Mouse (Mus musculus) mouse trophoblast stem cell (cell line): Measurements from ENCODE around the gene Lck.

Source experiments
- in situ Hi-C, 2 experiments: fragments of 300-500 bp; cut with MseI, MboI; formaldehyde crosslinking; loops; 2 replicates in 1 of 2; 3 replicates in 1 of 2; pipeline ENCODE4 v1.15.1; 2025

Gene Lck

DNA sequence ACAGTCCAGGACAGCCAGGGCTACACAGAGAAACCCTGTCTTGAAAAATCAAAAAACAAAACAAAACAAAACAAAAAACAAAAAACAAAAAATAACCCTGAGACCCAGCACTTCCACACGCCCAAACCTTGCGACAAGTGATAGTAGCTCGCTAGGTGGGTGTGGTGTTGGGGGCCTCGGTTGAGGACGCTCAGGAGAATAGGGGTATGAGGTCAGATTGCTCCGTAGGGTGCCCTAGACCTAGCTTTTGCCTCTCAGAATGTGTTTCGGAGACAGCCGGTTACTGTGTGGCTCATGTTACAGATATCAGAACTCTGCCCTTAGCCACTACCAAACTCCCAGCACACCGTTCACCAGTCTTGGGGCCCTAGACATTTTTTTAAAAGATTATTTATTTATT is 12.3 kb upstream of the Lck start:
- in situ Hi-C loops = no loop called here

DNA sequence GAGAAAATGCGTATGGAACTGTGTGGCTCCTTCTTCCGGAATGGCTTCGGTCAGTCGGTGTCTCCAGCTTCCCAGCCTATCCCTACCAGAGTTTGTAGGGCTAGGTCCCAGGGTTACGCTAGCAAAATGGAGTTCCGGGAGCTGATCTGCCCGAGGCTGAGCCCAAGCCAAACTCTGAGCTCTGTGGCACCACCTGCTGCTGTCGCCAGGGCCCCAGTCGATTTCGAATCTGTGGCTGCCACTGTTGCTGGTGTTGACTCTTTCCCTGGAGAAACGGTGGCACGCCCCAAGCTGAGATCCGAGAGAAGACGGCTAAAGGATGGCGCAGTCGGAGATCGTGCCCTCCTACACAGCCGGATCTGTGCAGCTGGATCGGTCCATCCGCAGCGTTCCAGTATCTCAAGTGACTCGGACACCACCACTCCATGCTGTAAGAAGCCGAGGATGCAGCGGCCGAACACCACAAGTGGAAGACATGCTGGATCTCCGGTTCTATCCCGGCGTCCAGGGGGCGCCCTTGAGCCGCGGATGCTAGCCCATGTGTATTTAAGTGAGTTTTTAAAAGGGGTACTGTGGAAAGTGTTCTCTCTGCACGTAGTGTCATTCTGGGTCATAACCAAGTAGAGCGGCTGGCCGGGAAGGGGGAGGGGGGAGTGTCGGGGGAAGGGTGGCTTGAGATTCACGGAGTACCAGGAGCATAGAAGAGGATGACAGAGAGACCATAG is 11.6 kb upstream of the Lck start:
- in situ Hi-C loops = no loop called here

DNA sequence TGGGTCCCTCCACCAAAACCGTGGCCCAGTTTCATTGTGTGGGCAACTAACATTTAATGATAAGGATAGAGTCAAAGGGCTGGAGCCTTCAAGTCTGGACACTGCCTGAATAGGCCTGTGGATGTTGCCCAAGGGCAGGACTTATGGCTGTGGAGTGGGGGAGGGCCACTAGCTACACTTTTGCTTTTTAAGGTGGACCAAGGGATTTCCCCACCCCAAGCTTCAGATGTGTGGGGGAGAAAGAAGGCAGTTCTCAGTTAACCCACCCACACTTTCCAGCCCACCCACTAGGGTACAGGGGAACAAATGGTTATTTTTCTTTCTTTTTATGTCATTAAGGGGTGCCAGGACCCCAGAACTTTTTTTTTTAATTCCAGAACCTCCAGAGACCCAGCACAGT is 10.9 kb upstream of the Lck start:
- in situ Hi-C loops = no loop called here

DNA sequence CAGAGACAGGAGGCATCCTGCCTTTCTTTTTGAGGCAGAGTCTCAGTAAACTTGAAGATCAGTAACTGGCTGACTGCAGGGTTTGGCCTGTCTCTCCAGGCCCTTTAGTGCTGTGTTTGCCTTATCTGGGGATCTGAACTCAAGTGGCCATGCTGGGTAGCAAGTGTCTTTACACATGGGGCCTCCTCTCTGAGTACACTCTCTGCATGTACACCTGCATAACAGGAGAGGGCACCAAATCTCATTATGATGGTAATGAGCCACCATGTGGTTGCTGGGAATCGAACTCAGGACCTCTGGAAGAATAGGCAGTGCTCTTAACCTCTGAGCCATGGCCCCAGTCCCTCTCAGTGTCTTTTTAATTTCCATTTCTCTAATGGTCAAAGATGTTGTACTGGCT is 8.8 kb upstream of the Lck start:
- in situ Hi-C loops = no loop called here

DNA sequence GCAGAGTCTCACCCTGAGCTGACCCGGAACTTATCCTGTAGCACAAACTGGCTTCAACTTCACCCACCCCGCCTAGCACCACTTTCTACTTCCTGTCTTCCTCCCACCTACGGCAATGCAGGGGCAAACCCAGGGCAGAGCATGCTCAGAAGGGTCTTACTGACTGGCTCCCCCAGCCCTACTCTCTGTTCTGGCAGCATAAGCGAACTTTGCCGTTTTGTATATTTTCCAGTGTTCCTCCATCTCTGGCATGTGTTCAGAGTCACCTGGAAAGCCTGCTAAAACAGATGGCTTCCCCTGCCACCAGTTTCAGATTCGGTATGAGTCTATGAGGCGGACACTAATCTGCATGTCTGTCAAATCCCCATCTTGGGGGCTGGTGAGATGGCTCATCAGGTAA is 6.9 kb upstream of the Lck start:
- in situ Hi-C loops = no loop called here

DNA sequence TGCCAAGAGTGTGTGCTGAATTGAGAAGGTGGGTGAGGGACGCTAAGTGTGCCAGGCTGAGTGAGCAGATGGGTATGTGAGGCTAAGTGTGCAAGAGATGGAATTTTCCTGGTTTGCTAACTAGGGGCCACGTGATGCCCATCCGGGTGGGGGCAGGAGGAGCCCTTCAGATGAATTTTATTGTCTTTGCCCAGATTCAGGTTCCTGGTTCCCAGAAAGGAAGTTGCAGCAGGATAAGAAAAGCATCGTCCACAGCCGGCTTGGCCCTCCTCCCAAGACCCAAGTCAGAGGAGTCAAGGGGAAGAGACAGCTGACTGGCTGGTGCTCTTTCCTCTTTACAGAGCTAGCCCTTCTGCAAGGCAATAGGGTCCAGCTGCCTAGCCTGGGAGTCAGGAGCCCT is 5.0 kb upstream of the Lck start, which contains the start of gene Fam167b:
Fam167b (minus strand) TSS at position 84 of the 400 bp plus-strand sequence.
- in situ Hi-C loops = no loop called here

DNA sequence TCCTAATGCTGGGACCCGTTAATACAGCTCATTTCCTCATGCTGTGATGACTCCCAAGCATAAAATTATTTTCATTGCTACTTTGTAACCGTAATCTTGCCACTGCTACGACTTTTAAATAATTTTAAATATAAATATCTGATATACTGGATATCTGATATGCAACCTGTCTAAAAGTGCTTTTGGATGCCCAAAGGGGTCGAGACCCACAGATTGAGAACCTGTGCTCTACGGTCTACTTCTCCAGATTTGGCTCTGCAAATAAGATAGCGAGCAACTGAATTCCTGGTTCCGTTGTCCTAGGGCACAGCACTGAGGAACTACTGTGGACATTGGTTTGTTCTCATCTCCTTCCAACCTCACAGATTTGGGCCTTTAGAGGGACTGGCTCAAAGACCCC is 4.2 kb upstream of the Lck start:
- in situ Hi-C loops = no loop called here

DNA sequence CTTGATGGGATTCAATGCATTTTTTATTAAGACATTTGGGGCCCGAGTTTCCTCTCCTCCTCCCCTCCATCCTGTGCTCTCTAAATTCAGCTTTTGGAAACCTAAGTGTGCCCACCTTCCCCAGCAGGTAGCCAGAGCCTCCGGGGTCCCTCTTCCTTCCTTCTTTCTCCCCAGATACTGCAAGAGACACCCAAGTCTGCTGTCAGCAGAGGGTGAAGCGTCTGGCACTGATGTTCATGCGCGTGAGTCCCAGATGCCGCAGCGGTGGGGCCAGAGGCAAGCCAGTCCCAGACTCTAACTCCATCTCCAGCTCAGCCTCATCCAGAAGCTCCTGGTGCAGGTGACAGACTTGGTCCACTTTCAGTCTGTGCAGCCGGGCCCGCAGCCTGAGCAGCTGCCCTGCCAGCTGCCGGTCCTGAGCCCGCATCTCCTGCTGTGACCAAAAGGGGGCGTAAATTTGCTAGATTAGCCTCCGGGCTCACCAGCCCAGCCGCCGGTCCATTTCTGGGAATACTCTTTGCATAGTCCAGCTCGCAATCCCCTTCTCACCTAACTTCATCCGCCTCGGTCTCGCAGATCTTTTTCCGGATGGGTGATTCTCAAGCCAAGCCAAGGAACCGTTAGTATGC is 3.5 kb upstream of the Lck start:
- in situ Hi-C loops = no loop called here

DNA sequence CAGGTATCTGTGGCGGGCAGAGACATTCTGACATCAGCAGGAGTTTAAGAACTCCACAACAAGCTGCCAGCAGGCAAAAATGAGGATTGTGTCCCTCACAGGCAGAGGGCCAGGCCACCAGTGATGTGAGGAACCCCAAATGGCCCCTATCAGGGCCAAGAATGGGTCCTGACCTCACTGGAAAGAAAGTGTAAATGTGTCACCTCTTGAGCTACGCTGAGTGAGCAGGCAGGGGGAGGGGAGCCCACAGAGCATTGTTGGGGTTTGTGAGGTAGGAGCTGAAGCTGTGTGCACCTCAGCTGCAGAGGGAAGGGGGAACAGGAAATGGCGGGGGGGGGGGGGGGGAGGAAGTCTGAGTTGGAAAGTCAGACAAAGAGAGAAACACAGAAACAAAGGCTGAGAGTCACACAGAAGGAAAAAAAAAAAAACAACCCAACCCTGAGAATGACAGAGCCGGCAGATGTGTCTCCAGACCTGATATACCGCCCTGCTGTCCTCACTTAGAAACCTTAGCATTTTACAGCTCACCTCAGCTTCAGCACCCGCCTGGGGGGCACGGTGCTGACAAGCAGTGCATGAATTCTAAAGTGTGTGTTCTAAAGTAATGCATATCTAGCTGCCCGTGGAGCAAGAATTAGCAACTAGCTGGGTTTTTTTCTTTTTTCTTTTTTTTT is 1.9 kb upstream of the Lck start:
- in situ Hi-C loops = no loop called here

DNA sequence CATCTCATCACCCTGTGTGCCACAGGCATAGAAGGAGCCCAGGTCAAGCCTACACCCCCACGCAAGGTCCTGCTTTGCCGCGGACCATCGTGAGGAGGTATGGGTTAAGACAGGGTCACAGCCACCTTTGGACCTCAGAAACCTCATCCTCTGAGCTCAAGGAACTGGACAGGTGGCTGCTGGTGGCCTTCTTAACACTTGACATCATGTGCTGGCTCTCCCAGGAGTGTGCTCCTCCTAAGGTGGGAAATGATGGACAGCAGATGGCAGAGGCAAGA is 409 bp downstream of the Lck start:
- in situ Hi-C loops = no loop called here

DNA sequence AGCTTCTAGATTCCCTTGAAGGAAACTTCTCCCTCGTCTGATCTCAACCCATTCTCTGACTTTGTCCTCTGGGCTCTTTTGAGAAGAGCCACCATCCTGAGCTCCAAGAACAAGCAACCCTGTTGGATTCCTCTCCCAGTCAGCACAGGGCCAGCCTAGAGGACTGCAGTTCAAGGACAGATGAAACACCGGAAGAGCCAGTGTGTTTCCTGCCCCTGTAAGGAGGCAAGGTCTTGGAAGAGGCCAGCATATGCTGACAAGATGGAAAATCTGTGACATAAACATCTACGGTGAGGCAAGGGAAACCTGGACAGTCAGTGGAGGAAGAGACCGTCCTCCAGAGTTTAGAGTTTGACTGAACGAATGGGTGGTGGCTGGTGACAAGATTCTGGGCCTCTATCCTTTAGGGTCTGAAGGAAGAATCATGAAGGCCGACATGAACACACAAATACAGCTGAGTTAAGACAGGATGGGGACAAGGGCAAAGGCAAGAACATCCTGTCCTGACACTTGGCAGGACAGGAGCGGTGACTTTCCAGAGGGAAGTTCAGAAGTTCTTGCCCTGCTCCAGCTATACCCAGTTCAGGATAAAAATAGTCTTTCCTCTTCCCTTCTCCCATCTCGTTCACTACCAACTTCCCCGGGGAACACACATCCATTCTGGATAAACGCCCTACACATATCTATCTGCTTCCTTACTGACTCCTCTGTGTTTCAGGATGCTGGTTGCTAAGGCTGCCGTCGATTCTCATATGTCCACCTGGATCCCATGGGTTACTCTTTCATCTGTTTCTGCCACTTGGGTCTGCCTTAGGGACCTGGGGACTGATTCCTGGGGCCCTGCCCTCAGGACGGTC is 977 bp downstream of the Lck start:
- in situ Hi-C loops = no loop called here

DNA sequence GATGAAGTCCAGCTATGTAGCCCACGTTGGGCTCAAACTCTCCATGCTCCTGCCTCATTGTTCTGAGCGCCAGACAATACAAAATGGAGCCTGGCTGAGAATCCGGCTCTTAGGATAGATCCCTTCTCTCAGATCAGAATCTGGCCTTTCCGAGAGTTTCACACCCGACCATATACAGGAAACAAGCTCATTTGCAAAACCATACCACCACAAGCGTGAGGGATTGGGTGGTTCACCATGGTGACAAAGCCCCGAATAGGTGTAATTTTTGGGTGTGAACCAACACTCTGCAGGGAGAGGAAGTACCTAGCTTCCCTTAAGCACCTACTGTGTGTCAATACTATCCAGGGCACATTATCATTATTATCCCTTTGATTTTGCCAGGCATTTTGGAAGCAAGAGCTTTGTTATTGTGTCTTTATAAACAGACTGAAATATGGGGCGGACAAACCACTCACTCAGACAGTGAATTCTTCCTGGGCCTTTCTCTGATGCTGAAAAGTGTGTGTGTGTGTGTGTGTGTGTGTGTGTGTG is 1.8 kb downstream of the Lck start:
- in situ Hi-C loops = no loop called here

DNA sequence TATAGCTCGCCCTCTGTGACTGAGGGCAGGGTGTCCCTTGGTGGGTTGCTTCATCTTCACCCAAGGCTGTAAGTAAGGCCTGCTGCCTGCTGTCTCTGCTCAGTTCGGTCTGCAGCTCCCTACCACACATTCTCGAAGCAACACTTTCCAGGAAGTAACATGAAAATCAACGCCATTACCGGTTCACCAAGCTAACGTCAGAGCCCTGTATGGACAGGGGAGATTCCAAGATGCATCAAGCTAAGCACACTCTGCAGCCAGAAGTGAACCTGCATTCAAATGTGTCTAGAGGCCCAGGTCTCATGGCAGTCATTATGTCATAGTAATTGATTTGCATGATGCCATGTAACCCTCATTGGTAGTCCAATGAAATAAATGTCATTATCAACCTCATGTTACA is 3.4 kb downstream of the Lck start:
- in situ Hi-C loops = no loop called here

DNA sequence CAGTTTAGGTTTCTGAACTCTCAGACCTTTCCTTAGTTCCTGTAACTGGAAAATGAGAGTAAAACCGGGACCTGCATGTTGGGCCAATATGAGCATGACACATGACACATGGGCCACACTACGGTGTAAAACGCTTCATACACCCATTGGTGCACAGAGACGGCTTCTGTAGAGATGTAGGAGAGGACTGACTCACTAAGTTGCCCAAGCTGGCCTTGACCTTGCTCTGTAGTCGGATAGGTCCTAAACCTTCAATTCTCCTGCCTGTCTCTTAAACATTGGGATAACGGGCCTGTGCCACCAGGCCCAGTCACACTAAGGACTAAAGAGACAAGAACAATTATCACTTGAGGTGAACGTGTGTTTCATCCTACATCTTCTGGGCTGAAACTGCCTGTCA is 5.1 kb downstream of the Lck start:
- in situ Hi-C loops = no loop called here

DNA sequence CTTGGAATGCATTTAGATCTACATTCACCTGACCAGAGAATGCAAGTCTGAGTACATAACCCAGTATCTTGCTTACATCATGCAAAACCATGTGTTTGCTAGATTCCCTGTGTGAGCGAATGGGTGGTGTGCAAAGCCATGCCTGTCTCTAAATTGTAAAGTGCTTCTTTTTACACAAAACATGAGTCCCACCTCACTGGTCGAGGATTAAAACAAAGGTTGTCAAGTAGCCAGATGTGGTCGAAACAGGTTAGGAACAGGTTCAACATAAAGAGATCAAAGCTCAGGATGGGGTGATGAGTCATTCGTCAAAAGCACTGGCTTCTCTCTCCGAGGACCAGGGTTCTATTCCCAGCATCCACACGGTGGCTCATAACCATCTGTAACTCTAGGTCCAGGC is 8.3 kb downstream of the Lck start:
- in situ Hi-C loops = no loop called here

DNA sequence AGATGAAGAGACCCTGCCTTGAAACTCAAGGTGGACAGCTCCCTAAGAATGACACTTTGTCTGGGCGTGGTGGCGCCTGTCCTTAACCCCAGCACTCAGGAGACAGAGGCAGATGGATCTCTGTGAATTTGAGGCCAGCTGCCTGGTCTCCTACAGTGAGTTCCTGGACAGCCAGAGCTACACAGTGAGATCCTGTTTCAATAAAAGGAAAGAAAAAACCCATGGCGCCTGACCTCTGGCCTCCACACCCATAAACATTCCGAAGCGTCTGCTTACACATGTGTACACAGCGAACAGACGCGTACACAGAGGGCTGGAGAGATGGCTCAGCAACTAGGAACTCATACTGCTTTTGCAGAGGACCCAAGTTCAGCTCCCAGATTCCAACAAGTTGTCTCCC is 9.7 kb downstream of the Lck start:
- in situ Hi-C loops = no loop called here

DNA sequence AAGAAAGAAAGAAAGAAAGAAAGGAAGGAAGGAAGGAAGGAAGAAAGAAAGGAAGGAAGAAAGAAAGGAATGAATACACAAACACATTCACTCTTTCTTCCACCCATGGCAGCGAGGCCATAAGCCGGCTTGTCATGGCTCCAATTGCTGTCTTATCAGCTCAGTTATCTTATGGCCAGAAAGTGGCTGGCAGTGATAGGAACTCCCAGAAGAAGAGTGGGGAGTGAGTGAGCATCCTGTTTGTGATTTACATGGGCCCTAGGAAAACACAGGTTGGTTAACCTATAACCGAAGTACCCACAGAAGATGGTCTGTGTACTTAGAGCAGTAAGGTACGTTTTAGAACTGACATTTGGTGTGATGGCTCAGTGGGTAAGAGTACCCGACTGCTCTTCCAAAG is 12.3 kb downstream of the Lck start:
- in situ Hi-C loops = no loop called here

DNA sequence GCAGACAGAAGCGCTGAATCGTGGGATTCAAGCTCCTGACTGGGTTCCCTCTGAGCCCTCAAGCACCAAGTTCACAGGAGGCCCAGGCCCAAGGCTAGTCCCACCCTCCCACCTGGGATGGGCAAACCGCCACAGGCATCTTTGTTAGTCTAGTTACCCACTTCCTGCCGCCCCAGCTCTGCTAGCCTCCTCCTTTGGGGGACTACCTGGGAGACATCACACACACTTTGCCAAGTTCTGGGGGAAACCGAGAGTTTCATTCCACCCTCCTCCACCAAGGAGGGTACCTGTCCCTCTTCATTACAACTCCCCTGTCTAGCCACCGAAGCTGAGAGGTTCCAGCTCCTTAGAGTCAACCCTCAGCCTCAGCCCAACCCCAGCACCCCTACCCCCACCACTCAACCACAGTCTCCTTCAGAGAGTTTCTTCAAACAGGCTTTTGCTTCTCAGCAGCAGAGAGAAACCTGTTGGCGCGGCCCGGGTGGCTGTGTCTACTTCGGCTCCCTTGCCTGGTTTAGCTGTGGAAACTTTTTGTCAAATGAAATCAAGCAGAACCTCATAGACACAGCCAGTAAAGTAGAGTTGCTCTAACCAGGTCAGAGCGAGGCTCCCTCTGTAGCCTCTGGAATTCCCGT is 15.0 kb downstream of the Lck start:
- in situ Hi-C loops = no loop called here

DNA sequence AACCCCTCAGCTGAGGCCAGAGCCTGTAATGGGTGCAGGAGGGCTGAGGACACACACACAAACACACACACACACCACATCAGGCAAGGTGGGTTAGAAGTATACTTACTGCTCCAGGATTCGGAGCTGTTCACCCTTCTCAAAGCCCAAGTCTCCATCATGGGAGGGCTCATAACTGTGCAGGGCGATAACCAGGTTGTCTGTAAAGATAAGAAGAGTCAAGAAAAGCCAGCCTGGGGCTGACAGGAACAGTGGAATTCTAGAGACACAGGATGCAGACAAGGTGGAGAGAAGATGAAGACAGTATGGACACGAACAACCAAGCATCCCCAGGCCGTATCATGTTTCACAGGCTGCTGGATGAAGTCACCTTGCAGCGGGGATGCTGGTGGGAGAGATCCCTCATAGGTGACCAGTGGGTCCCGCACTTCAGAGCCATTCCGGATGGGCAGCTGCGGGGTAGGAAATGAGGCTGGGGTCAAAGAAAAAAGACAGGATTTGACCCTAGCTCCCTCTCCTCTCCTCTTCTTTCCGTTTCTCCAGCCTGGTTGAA is 16.1 kb downstream of the Lck start:
- in situ Hi-C loops = no loop called here

DNA sequence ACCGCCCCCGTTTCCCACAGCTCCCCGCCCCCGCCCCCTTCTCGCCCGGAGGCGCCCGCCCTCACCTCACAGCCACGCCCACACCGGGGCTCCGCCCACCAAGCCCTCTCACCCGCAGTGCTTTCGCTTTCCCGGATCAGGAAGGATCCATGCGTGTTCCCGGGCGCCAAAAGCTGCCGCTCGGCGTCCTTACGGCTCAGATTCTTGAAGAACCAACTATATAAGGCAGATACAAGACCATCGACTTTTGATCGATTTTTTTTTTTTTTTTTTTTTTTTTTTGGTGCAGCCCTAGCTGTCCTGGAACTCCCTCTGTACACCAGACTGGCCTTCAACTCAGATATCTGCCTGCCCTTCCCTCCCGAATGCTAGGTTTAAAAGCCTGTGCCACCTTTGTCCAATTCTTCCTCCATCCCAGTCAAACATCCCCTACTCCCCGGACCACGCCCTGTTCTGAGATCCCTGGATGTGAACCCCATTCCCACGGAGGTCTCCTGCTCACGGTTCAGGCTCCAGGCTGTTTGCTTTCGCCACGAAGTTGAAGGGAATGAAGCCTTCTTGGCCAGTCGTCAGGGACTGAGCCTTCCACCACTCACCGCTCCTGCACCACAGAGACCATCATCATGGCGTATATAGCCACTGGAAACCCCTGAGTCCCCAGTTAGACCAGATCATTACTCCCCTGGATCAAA is 16.8 kb downstream of the Lck start:
- in situ Hi-C loops = no loop called here
